19 mouse cellular contexts compared by ENCODE assay signal in genomic region chr6:7752885-7753611, GRCm38 (mm10). TPM values are rescaled to one million over a fixed set of nuclear protein-coding genes. Genes with fewer than 3 reads are reported as not detected.
DNase-seq lines count a peak whose midpoint lies in the region; ATAC-seq and TF ChIP-seq lines count a peak whose summit lies in the region.
"Had no signal": no experiment of that assay in that cellular context is flagged by ENCODE, and none has a peak within 500 bp of the region (broad histone marks: within the 10 kb centered on the region; RNA-seq: fewer than 3 reads in every experiment).

No protein-coding gene starts in this region.

- DNase-seq in ES-CJ7 (ENCODE audit: low read depth, low spot score) = peak; percentile 92
- peak; percentile 91 for DNase-seq in R1 (ENCODE audit: low read depth, low spot score)
- DNase-seq in adrenal gland, postnatal 14 days = peak; percentile 43
- no peak for DNase-seq in lung, postnatal 0 days (ENCODE audit: low spot score)
- DNase-seq in urinary bladder, postnatal 14 days (ENCODE audit: low spot score) = no peak
- no peak for DNase-seq in MN1 (ENCODE audit: low spot score)
- DNase-seq: cerebellum, adult 9-10 months; gastrocnemius, postnatal 36 days; heart, postnatal 10 days; kidney, adult 2 months; kidney, postnatal 10 days; liver; thymus, postnatal 36 days had no signal

- no peak overlapping the region for H3K9ac ChIP-seq in lung, postnatal 0 days (replicated peaks; ENCODE audit: low read depth)
- H3K9ac ChIP-seq: embryonic facial prominence, embryonic 12.5 days; forebrain, embryonic 15.5 days; hindbrain, embryonic 12.5 days had no signal

- WGBS in lung, postnatal 0 days = 28% methylated on average over 5 of the region's 5 CpGs

- H3K9me3 ChIP-seq in lung, postnatal 0 days (ENCODE audit: low read length) = no peaks in the 10 kb centered on the region
- H3K9me3 ChIP-seq: embryonic facial prominence, embryonic 12.5 days; forebrain, embryonic 15.5 days; hindbrain, embryonic 12.5 days had no signal

- TF ChIP-seq EP300 in lung, postnatal 0 days (IDR thresholded peaks at IDR 0.05) = no peak

- ATAC-seq in megakaryocyte, adult 5-6 weeks (ENCODE audit: poor library complexity, severe bottlenecking) = peak; percentile 83
- no peak for ATAC-seq in lung, postnatal 0 days
- ATAC-seq: forebrain, embryonic 15.5 days had no signal

- no peaks in the 10 kb centered on the region for H3K27me3 ChIP-seq in lung, postnatal 0 days (replicated peaks; ENCODE audit: insufficient read depth, low read length)
- H3K27me3 ChIP-seq: embryonic facial prominence, embryonic 12.5 days; forebrain, embryonic 15.5 days; hindbrain, embryonic 12.5 days had no signal

- no peaks in the 10 kb centered on the region for H3K36me3 ChIP-seq in lung, postnatal 0 days (ENCODE audit: insufficient read depth, low read length)
- H3K36me3 ChIP-seq: embryonic facial prominence, embryonic 12.5 days; forebrain, embryonic 15.5 days; hindbrain, embryonic 12.5 days had no signal

- no peaks in the 10 kb centered on the region for H3K4me1 ChIP-seq in lung, postnatal 0 days (ENCODE audit: insufficient read depth, low read depth, low read length)
- H3K4me1 ChIP-seq: embryonic facial prominence, embryonic 12.5 days; forebrain, embryonic 15.5 days; hindbrain, embryonic 12.5 days had no signal

- no peak overlapping the region for H3K4me2 ChIP-seq in lung, postnatal 0 days (replicated peaks; ENCODE audit: low read depth, low read length)
- H3K4me2 ChIP-seq: embryonic facial prominence, embryonic 12.5 days; forebrain, embryonic 15.5 days; hindbrain, embryonic 12.5 days had no signal

- H3K27ac ChIP-seq in lung, postnatal 0 days (ENCODE audit: low read length) = no peak overlapping the region
- H3K27ac ChIP-seq: embryonic facial prominence, embryonic 12.5 days; forebrain, embryonic 15.5 days; hindbrain, embryonic 12.5 days; layer of hippocampus, adult 2 months had no signal

- TF ChIP-seq CTCF in lung, postnatal 0 days (IDR thresholded peaks at IDR 0.05) = no peak

- H3K4me3 ChIP-seq in lung, postnatal 0 days (ENCODE audit: low read depth, low read length) = no peak overlapping the region
- H3K4me3 ChIP-seq: embryonic facial prominence, embryonic 12.5 days; erythroblast, embryonic 14.5 days; forebrain, embryonic 15.5 days; hindbrain, embryonic 12.5 days; layer of hippocampus, adult 2 months had no signal

RNA-seq across cellular contexts. Expression of gene Asns, which starts 60.0 kb away (rescaled TPM):
- 64.5 and 67.2 TPM in 2 replicates for total RNA-seq in adrenal gland, postnatal 14 days (2021)
- 11.4 and 14.0 TPM in 2 replicates for total RNA-seq in megakaryocyte, adult 5-6 weeks (2015)
- 5.4 and 10.7 TPM in 2 replicates for total RNA-seq in megakaryocyte, adult 5-6 weeks (2017)
- polyA plus RNA-seq in lung, postnatal 0 days (2015; fragmentation: Nextera tagmentation; extraction: Ambion mirVana) = 16.8 and 18.1 TPM in 2 replicates

Comparison
In these comparisons a context has a peak if more than half of its experiments do, and no peak if none do; other contexts are left out.
1. DNase-seq: peak in ES-CJ7 (single experiment), R1 (single experiment) and adrenal gland, postnatal 14 days (single experiment); none in lung, postnatal 0 days (single experiment), urinary bladder, postnatal 14 days (single experiment) and MN1 (single experiment).